Mouse (Mus musculus) cerebellum, adult 9-10 months (tissue): ENCODE measurements around the gene Sacm1l.

Source experiments
- DNase-seq: peaks from one replicate; pipeline ENCODE4 v3.0.0; 2022

The Sacm1l gene

GRCm38 (mm10) chr9:123509638-123510604 is 19.6 kb upstream of the Sacm1l start:
- DNase-seq = no peak

GRCm38 (mm10) chr9:123510926-123511325 is 18.6 kb upstream of the Sacm1l start:
- no peak for DNase-seq

GRCm38 (mm10) chr9:123512482-123512881 is 17.1 kb upstream of the Sacm1l start:
- DNase-seq = no peak

GRCm38 (mm10) chr9:123515087-123515486 is 14.5 kb upstream of the Sacm1l start:
- no peak for DNase-seq

- DNase-seq = no peak
Measured at GRCm38 (mm10) chr9:123516641-123517385, 12.7 kb upstream of the Sacm1l start.

- no peak for DNase-seq
Measured at GRCm38 (mm10) chr9:123518969-123519894, 10.3 kb upstream of the Sacm1l start.

- no peak for DNase-seq
Measured at GRCm38 (mm10) chr9:123520735-123521134, 8.8 kb upstream of the Sacm1l start.

- no peak for DNase-seq
Measured at GRCm38 (mm10) chr9:123523676-123524075, 5.9 kb upstream of the Sacm1l start.

GRCm38 (mm10) chr9:123525095-123525494 is 4.5 kb upstream of the Sacm1l start:
- peak; percentile 76 for DNase-seq

- no peak for DNase-seq
Measured at GRCm38 (mm10) chr9:123526502-123526901, 3.1 kb upstream of the Sacm1l start.

- peak; percentile 62 for DNase-seq
Measured at GRCm38 (mm10) chr9:123528087-123528925, 1.3 kb upstream of the Sacm1l start.

- DNase-seq = no peak
Measured at GRCm38 (mm10) chr9:123528926-123529295, 648 bp upstream of the Sacm1l start.

- no peak for DNase-seq
Measured at GRCm38 (mm10) chr9:123530158-123530475, 558 bp downstream of the Sacm1l start.

- no peak for DNase-seq
Measured at GRCm38 (mm10) chr9:123530566-123531130, 1.1 kb downstream of the Sacm1l start.

GRCm38 (mm10) chr9:123531234-123531633 is 1.7 kb downstream of the Sacm1l start:
- no peak for DNase-seq

- no peak for DNase-seq
Measured at GRCm38 (mm10) chr9:123536613-123537012, 7.1 kb downstream of the Sacm1l start.

GRCm38 (mm10) chr9:123538189-123538588 is 8.6 kb downstream of the Sacm1l start:
- DNase-seq = no peak

GRCm38 (mm10) chr9:123539093-123539492 is 9.5 kb downstream of the Sacm1l start:
- DNase-seq = no peak

- no peak for DNase-seq
Measured at GRCm38 (mm10) chr9:123539823-123540222, 10.3 kb downstream of the Sacm1l start.

- DNase-seq = no peak
Measured at GRCm38 (mm10) chr9:123554599-123554998, 25.0 kb downstream of the Sacm1l start.

- DNase-seq = peak; percentile 31
Measured at GRCm38 (mm10) chr9:123577360-123578192, 48.0 kb downstream of the Sacm1l start.
